Mouse (Mus musculus): ENCODE measurements around the gene Mgmt. TPM values are rescaled to one million over a fixed set of nuclear protein-coding genes. Genes with fewer than 3 reads are reported as not detected.
A peak's percentile ranks its signal among the peaks of the same experiment; 100 is the strongest.

The Mgmt gene
- 5.3 and 5.8 TPM in 2 replicates for polyA plus RNA-seq (2016; fragmentation: Nextera tagmentation; extraction: Ambion mirVana)

DNA sequence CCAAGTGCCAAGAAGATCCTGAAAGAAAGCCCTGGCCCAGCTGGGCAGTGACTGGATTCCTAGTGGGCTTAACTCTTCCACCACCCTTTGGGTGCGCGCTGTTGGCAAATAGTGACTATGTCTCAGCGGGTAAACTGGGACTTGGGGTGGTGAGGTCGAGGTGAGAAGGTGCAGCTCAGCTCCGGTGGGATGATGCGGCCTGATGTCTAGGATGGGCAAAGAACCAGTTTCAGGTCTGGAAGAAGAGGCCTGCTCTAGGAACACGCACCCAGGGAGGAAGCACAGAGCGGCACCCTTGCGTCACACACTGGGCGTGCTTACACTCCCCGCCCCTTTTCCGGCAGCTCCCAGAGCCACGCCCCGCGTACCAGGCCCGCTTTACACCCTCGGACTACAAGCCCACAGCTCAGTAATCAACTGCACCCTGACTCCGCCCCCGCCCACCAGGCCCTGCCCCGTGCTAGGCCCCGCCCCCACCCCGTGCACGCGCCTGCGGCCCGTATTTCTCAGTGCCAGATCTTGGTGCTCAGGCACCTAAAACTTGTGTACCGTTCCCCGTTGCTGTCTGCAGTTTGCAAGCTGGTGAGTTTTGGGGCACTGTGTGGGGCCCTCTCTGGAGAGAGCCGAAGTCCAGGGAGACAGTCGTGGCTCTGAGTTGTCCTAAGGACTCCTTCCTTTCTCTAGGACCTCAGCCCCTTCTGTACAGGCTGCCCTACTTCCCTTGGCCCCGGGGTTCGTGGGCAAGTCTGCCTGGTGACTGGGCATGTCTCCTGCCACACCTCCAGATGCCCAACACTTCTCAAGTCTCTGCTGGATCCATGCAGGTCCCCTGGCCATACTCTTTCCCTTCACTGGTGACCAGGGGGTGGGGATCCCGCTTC lies at the start of gene Mgmt:
Mgmt (plus strand) TSS at position 509 of the 881 bp plus-strand sequence.
- no peaks in the 10 kb centered on the region for H3K9me3 ChIP-seq
- H3K36me3 ChIP-seq, result no peaks in the 10 kb centered on the region
- peaks cover 25% of the 10 kb centered on the region for H3K4me1 ChIP-seq (replicated peaks)
- peak within 1 kb of the TSS; percentile 40 for H3K4me3 ChIP-seq (replicated peaks)
- H3K4me2 ChIP-seq, result peak within 1 kb of the TSS; percentile 60
- H3K27me3 ChIP-seq, result no peaks in the 10 kb centered on the region
- peak; percentile 96 for ATAC-seq (ENCODE audit: insufficient number of reproducible peaks, insufficient read depth, low FRiP score, low TSS enrichment, low read depth)
- H3K27ac ChIP-seq, result peak within 1 kb of the TSS; percentile 72
- peak within 1 kb of the TSS; percentile 57 for H3K9ac ChIP-seq (replicated peaks)
- 12% methylated on average over 33 of the region's 33 CpGs for WGBS

- Histone ChIP-seq H3K27ac (no peak overlapping the region), H3K9ac (replicated peaks) (no peak overlapping the region), H3K4me1 (replicated peaks) (peaks cover 20% of the 10 kb centered on the region), H3K4me2 (no peak overlapping the region), H3K27me3 (peaks cover 11% of the 10 kb centered on the region; the same call in 1 of the 2 replicates), H3K4me3 (replicated peaks) (no peak overlapping the region), H3K9me3 (no peaks in the 10 kb centered on the region), H3K36me3 (no peaks in the 10 kb centered on the region)
- ATAC-seq (ENCODE audit: insufficient number of reproducible peaks, insufficient read depth, low FRiP score, low TSS enrichment, low read depth), result no peak
- 33% methylated on average over 5 of the region's 5 CpGs for WGBS
Measured at GRCm38 (mm10) chr7:136844835-136845234, 49.6 kb upstream of the Mgmt start.

GRCm38 (mm10) chr7:136845321-136845720 lies 49.1 kb upstream of the Mgmt start:
- 15% methylated on average over 9 of the region's 9 CpGs for WGBS
- Histone ChIP-seq H3K9ac (replicated peaks) (no peak overlapping the region), H3K4me1 (replicated peaks) (peaks cover 20% of the 10 kb centered on the region), H3K27ac (no peak overlapping the region), H3K27me3 (peaks cover 11% of the 10 kb centered on the region; the same call in 1 of the 2 replicates), H3K4me2 (no peak overlapping the region), H3K4me3 (replicated peaks) (no peak overlapping the region), H3K36me3 (no peaks in the 10 kb centered on the region), H3K9me3 (no peaks in the 10 kb centered on the region)
- no peak for ATAC-seq (ENCODE audit: insufficient number of reproducible peaks, insufficient read depth, low FRiP score, low TSS enrichment, low read depth)

DNA sequence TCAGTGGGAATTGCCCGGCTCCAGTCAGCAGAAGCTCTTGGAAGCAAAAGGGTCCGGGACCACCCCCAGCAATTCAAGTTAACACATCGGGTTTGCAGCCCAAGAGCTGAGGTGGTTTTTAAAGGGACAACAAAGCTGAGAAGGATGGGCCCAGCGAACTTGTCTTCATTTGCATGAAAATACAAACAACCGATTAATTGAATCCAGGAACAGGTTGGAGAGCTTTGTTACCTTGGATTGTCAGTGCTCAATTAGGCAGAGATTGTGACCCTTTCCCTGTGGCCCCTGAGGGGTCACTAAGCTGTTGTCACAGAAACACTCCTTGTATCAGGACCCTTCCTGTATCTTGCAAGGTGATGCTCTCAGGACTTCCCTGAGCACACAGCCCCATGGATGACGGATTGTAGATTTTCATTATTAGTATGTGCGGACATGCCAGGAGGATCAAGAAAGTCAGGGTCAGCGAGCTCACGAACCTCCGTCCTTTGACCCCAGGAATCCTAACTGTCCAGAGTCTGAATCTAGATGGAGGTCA lies 48.3 kb upstream of the Mgmt start:
- WGBS, result 49% methylated on average over 10 of the region's 10 CpGs
- no peak overlapping the region for H3K9ac ChIP-seq (replicated peaks)
- H3K9me3 ChIP-seq, result no peaks in the 10 kb centered on the region
- H3K4me2 ChIP-seq, result no peak overlapping the region
- no peaks in the 10 kb centered on the region for H3K36me3 ChIP-seq
- no peak overlapping the region for H3K27ac ChIP-seq
- H3K4me1 ChIP-seq (replicated peaks), result peaks cover 20% of the 10 kb centered on the region
- H3K27me3 ChIP-seq, result peaks cover 11% of the 10 kb centered on the region; the same call in 1 of the 2 replicates
- ATAC-seq (ENCODE audit: insufficient number of reproducible peaks, insufficient read depth, low FRiP score, low TSS enrichment, low read depth), result no peak
- H3K4me3 ChIP-seq (replicated peaks), result no peak overlapping the region

- no peak overlapping the region for H3K4me2 ChIP-seq
- no peak overlapping the region for H3K27ac ChIP-seq
- peaks cover 20% of the 10 kb centered on the region for H3K4me1 ChIP-seq (replicated peaks)
- no peak for ATAC-seq (ENCODE audit: insufficient number of reproducible peaks, insufficient read depth, low FRiP score, low TSS enrichment, low read depth)
- no peak overlapping the region for H3K9ac ChIP-seq (replicated peaks)
- H3K9me3 ChIP-seq, result no peaks in the 10 kb centered on the region
- no peak overlapping the region for H3K4me3 ChIP-seq (replicated peaks)
- WGBS, result 90% methylated on average over 6 of the region's 6 CpGs
- H3K36me3 ChIP-seq, result no peaks in the 10 kb centered on the region
- H3K27me3 ChIP-seq, result peaks cover 11% of the 10 kb centered on the region; the same call in 1 of the 2 replicates
Measured at GRCm38 (mm10) chr7:136847601-136848000, 46.8 kb upstream of the Mgmt start.

DNA sequence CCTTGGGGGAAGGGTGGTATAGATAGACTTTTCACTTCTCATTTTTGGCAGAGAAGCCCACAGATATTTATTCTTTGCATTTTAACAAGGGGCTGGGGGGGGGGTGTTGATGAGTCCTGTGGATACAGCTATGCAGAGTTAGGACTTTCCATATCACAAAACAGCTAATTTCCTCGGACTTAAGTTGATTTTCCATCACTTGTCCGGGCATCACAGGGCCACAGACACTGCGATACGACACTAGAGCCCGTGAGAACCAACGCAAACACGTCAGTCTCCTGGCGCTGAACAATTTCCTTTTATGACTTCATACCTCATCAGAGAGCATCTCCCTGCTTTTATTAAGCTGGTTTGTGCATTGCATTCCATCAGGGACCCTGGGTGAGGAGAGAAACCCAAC lies 45.7 kb upstream of the Mgmt start:
- Histone ChIP-seq H3K4me3 (replicated peaks) (no peak overlapping the region), H3K36me3 (no peaks in the 10 kb centered on the region), H3K4me2 (no peak overlapping the region), H3K27ac (no peak overlapping the region), H3K4me1 (replicated peaks) (peaks cover 16% of the 10 kb centered on the region), H3K9ac (replicated peaks) (no peak overlapping the region), H3K27me3 (peaks cover 11% of the 10 kb centered on the region; the same call in 1 of the 2 replicates), H3K9me3 (no peaks in the 10 kb centered on the region)
- no peak for ATAC-seq (ENCODE audit: insufficient number of reproducible peaks, insufficient read depth, low FRiP score, low TSS enrichment, low read depth)
- 77% methylated on average over 8 of the region's 8 CpGs for WGBS

GRCm38 (mm10) chr7:136849811-136850210 lies 44.6 kb upstream of the Mgmt start:
- Histone ChIP-seq H3K4me3 (replicated peaks) (no peak overlapping the region), H3K9ac (replicated peaks) (no peak overlapping the region), H3K36me3 (no peaks in the 10 kb centered on the region), H3K9me3 (no peaks in the 10 kb centered on the region), H3K4me1 (replicated peaks) (peaks cover 10% of the 10 kb centered on the region), H3K4me2 (no peak overlapping the region), H3K27ac (no peak overlapping the region), H3K27me3 (peaks cover 8% of the 10 kb centered on the region; the same call in 1 of the 2 replicates)
- ATAC-seq (ENCODE audit: insufficient number of reproducible peaks, insufficient read depth, low FRiP score, low TSS enrichment, low read depth), result no peak
- 87% methylated on average over 3 of the region's 3 CpGs for WGBS

DNA sequence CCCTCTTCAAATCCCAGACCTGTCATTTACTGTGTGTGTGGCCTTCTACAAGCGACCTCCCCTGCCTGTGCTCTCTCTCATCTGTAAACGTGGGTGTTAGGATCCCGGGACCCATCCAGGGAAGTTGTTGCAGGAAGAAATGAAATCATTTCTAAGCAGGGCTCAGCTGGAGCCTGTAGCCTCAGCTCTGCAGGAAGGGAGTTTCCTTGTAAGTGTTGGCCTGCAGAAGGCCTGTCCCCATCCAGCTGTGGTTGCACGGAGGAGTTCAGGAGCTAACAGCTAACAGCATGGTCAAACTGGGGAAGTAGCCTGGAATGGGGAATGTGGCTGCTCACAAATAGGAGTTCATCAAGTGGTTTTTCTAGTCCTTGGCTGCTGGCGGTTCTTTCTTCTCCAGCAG lies 44.1 kb upstream of the Mgmt start:
- peaks cover 7% of the 10 kb centered on the region for H3K4me1 ChIP-seq (replicated peaks)
- no peaks in the 10 kb centered on the region for H3K36me3 ChIP-seq
- H3K27ac ChIP-seq, result no peak overlapping the region
- no peak overlapping the region for H3K4me3 ChIP-seq (replicated peaks)
- WGBS, result 55% methylated on average over 5 of the region's 5 CpGs
- H3K9me3 ChIP-seq, result no peaks in the 10 kb centered on the region
- no peak for ATAC-seq (ENCODE audit: insufficient number of reproducible peaks, insufficient read depth, low FRiP score, low TSS enrichment, low read depth)
- H3K9ac ChIP-seq (replicated peaks), result no peak overlapping the region
- H3K4me2 ChIP-seq, result no peak overlapping the region
- peaks cover 8% of the 10 kb centered on the region; the same call in 1 of the 2 replicates for H3K27me3 ChIP-seq

- H3K9ac ChIP-seq (replicated peaks), result no peak overlapping the region
- no peak overlapping the region for H3K27ac ChIP-seq
- no peaks in the 10 kb centered on the region for H3K9me3 ChIP-seq
- no peak for ATAC-seq (ENCODE audit: insufficient number of reproducible peaks, insufficient read depth, low FRiP score, low TSS enrichment, low read depth)
- H3K4me3 ChIP-seq (replicated peaks), result no peak overlapping the region
- no peaks in the 10 kb centered on the region for H3K27me3 ChIP-seq
- H3K4me2 ChIP-seq, result no peak overlapping the region
- H3K36me3 ChIP-seq, result no peaks in the 10 kb centered on the region
- 76% methylated on average over 8 of the region's 8 CpGs for WGBS
- no peaks in the 10 kb centered on the region for H3K4me1 ChIP-seq (replicated peaks)
Measured at GRCm38 (mm10) chr7:136851946-136852345, 42.5 kb upstream of the Mgmt start.

DNA sequence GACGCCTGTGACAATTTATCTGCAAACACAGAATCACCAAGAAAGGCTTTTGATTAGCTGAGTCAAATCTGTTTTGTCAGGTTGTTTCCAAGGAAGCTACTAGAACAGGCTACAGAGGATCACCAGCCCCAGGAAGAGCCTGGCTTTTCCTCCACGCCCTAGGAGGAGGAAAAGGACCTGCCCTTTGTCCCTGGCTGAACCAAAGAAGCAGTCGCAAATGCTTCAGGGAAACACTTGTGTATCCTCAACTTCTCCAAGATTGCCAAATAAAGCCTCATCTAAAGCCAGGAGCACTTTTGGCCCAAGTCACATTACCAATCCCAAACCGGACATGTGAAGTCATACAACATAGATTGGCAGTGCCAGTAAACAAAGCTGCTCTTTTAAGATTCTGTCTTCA lies 41.7 kb upstream of the Mgmt start:
- Histone ChIP-seq H3K36me3 (no peaks in the 10 kb centered on the region), H3K9ac (replicated peaks) (no peak overlapping the region), H3K27ac (no peak overlapping the region), H3K4me1 (replicated peaks) (no peaks in the 10 kb centered on the region), H3K4me3 (replicated peaks) (no peak overlapping the region), H3K9me3 (no peaks in the 10 kb centered on the region), H3K27me3 (no peaks in the 10 kb centered on the region), H3K4me2 (no peak overlapping the region)
- WGBS, result 67% methylated on average over 4 of the region's 4 CpGs
- ATAC-seq (ENCODE audit: insufficient number of reproducible peaks, insufficient read depth, low FRiP score, low TSS enrichment, low read depth), result no peak

DNA sequence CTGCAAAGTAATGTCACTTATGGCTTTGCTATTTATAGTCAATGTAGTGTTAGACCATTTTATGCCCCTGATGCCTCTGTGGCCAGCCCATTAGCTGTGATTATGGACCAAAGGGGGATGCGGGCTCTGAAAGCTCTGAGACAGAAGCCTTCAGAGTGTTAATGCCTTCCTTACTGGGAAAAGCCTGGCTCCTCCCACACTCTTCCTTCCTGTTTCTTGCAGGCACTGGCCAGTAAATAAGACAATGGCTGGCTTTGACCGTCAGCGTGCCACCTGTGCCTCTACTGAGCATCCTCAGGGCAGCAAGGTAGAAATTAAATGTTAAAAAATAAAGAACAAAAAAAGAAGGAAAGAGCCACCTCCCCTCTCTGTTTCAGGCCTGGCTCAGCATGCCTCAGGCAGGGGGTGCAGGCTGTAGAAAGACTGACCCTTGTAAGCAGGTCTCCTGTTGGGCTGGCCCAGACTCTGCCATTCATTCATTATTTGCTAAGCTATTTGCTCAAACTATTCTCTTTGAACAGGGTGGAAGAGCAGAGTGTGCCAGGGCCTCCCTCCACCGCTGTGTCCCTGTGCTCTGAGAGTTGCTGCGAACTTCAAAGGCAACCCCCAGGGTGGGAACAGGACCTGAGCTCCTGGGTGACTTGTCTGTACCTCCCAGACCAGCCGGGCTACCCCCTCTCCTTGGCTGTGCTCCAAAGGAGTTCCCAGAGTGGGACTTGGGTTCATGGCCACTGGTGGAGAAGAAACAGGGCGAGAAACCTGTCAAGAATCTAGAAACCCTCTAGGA lies 29.5 kb upstream of the Mgmt start:
- peaks cover 11% of the 10 kb centered on the region; the same call in 1 of the 2 replicates for H3K27me3 ChIP-seq
- no peaks in the 10 kb centered on the region for H3K9me3 ChIP-seq
- H3K9ac ChIP-seq (replicated peaks), result no peak overlapping the region
- no peak overlapping the region for H3K4me2 ChIP-seq
- no peak for ATAC-seq (ENCODE audit: insufficient number of reproducible peaks, insufficient read depth, low FRiP score, low TSS enrichment, low read depth)
- no peak overlapping the region for H3K4me3 ChIP-seq (replicated peaks)
- no peak overlapping the region for H3K27ac ChIP-seq
- H3K36me3 ChIP-seq, result no peaks in the 10 kb centered on the region
- WGBS, result 24% methylated on average over 7 of the region's 7 CpGs
- peaks cover 15% of the 10 kb centered on the region for H3K4me1 ChIP-seq (replicated peaks)
